Mouse (Mus musculus): Measurements from ENCODE around the gene Vmn1r209. TPM values are rescaled to one million over a fixed set of nuclear protein-coding genes. Genes with fewer than 3 reads are reported as not detected.
A peak's percentile ranks its signal among the peaks of the same experiment; 100 is the strongest.
"Not testable (repeated sequence)": the region's sequence is repeated elsewhere in the genome, so short reads cannot be mapped to it uniquely, and the experiment has no call there.

Gene Vmn1r209
- polyA plus RNA-seq, 1 experiment, result not detected

DNA sequence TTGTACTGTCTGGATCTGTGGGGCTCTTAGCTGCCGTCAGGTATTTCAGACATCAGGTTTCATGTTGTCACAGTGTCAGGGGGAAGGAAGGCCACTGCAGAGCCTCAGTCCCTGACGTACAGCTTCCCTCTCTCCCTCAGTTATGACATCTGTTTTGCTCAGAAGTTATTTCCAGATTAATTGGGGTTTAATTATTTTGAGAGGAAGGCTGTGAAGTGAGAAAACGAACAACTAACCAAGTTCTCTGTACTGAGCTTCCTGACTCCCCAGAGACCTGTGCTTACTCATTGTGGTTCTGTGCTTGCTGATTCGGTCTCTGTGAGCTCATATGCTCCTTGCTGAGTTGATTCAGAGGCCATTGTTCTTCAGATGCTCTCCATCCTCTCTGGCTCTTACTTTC is 21.8 kb upstream of the Vmn1r209 start, which contains the start of gene Vmn1r210:
TSS of gene Vmn1r210 (minus strand) at position 101 of the 400 bp plus-strand sequence.
- Histone ChIP-seq H3K4me2 (ENCODE audit: low read depth) (peak within 1 kb of the TSS; percentile 51), H3K4me3 (no peak within 1 kb of the TSS), H3K79me2 (ENCODE audit: control insufficient read depth, insufficient read depth) (no peaks in the 10 kb centered on the region), H3K36me3 (ENCODE audit: control insufficient read depth, insufficient read depth) (no peaks in the 10 kb centered on the region), H3ac (ENCODE audit: control insufficient read depth, insufficient read length) (no peak within 1 kb of the TSS), H3K27me3 (ENCODE audit: control insufficient read depth, insufficient read depth, insufficient read length) (no peaks in the 10 kb centered on the region)
- TF ChIP-seq SRF (IDR thresholded peaks at IDR 0.05; ENCODE audit: control insufficient read depth, insufficient read length, low read depth) (no peak), E2F4 (IDR thresholded peaks at IDR 0.05; ENCODE audit: insufficient read depth) (no peak), MAX (IDR thresholded peaks at IDR 0.05; ENCODE audit: low read depth) (no peak), TCF3 (IDR thresholded peaks at IDR 0.05; ENCODE audit: insufficient read length, low read depth) (no peak), MYOD1 (IDR thresholded peaks at IDR 0.05; ENCODE audit: control insufficient read depth in 1 of 3, insufficient read length in 2 of 3, low read depth in 2 of 3) (no peak), POLR2AphosphoS2 (IDR thresholded peaks at IDR 0.05; ENCODE audit: insufficient read length, low read depth) (no peak), MYOG (IDR thresholded peaks at IDR 0.05; ENCODE audit: control insufficient read depth in 1 of 3, insufficient read depth in 1 of 3, insufficient read length in 2 of 3, low read depth in 2 of 3) (no peak), CEBPB (IDR thresholded peaks at IDR 0.05; ENCODE audit: insufficient read depth, poor library complexity, severe bottlenecking) (no peak), POLR2A (IDR thresholded peaks at IDR 0.05; ENCODE audit: insufficient read length, low read depth) (no peak), REST (IDR thresholded peaks at IDR 0.05; ENCODE audit: insufficient read depth, insufficient read length) (no peak), TCF12 (IDR thresholded peaks at IDR 0.05; ENCODE audit: insufficient read depth, poor library complexity, severe bottlenecking) (no peak), USF1 (IDR thresholded peaks at IDR 0.05; ENCODE audit: low read depth) (no peak)

DNA sequence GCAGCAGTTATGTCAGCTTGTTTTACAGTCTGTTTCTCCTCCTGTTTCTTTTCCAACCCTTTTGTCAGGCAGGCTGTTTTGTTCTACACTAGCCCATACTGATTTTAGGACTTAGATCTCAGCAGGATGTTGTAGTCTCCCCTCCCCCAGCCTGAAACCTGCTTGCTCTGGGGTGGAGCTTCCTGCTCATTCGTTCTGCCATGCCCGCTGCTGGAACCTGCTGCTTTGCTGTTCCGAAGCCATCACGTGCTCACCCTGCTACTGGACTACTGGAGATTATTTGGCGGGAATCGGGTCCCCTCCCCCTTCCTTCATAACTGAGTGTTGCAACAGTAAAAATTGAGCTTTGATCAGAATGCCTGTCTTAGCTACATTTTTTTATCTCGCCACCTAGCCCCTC is 19.9 kb upstream of the Vmn1r209 start:
- H3K79me2 ChIP-seq (ENCODE audit: control insufficient read depth, insufficient read depth); H3K4me3 ChIP-seq; H3K27me3 ChIP-seq (ENCODE audit: control insufficient read depth, insufficient read depth, insufficient read length); H3ac ChIP-seq (ENCODE audit: control insufficient read depth, insufficient read length); H3K36me3 ChIP-seq (ENCODE audit: control insufficient read depth, insufficient read depth); H3K4me2 ChIP-seq (ENCODE audit: low read depth): not testable (repeated sequence)

DNA sequence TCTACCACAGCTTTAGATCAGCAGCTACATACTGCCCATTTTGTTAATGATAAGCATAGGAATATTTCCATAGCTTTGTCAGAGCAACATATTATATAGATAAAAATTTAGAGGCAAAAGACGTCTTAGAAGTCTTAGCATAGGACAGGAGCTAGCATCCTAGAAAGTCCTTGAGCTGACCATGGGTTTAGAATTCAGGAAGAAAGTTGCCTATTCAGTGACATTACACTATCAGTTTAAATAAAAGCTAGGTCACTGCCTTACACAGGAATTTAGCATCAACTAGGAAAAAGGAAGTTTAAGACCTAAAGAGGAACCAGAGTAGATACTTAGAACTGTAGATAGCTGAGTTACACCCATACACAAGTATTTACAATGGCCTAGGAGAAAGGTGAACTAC is 12.1 kb upstream of the Vmn1r209 start:
- H3K79me2 ChIP-seq (ENCODE audit: control insufficient read depth, insufficient read depth); H3K27me3 ChIP-seq (ENCODE audit: control insufficient read depth, insufficient read depth, insufficient read length); H3K36me3 ChIP-seq (ENCODE audit: control insufficient read depth, insufficient read depth); H3K4me3 ChIP-seq; H3ac ChIP-seq (ENCODE audit: control insufficient read depth, insufficient read length); H3K4me2 ChIP-seq (ENCODE audit: low read depth): not testable (repeated sequence)

DNA sequence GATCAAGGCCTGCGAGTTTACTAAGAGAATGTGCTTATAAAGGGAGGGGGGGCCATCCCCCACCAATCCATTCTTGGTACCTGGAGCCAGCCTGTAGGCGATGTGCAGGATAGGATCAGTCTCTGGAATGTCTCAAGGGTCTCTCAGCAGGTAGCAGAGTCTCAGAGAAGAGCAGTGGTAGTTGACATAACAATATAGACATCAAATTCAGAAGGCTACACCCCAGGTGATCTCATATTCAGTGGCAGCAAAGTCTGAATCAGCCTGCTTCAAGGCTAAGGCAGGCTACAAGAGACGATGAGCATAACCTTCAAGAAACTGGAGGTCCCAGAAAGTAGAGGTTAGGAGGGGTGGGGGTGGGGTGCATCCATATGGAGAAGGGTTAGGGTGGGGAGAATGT is 21.4 kb downstream of the Vmn1r209 start:
- H3K27me3 ChIP-seq (ENCODE audit: control insufficient read depth, insufficient read depth, insufficient read length); H3K79me2 ChIP-seq (ENCODE audit: control insufficient read depth, insufficient read depth); H3ac ChIP-seq (ENCODE audit: control insufficient read depth, insufficient read length); H3K36me3 ChIP-seq (ENCODE audit: control insufficient read depth, insufficient read depth); H3K4me2 ChIP-seq (ENCODE audit: low read depth); H3K4me3 ChIP-seq: not testable (repeated sequence)

DNA sequence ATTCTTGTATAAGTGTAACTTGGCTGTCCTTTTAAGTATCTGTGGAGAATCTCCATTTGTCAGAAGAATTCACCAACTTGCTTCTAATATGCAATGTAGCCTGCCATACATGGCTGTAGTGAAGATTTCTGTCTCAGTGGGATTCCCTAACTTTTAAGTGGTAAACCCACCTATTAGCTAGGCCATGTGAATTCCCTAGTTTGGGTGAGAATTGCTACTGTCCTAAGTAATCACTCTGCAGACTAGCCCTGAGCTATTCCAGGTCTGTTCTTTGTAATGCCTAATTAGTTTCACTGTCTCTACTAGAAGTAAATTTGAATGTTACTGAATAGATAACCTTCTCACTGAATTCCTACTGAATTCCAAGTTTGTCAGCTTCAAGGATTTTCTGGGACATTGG is 25.3 kb downstream of the Vmn1r209 start:
- H3K27me3 ChIP-seq (ENCODE audit: control insufficient read depth, insufficient read depth, insufficient read length); H3K4me3 ChIP-seq; H3K36me3 ChIP-seq (ENCODE audit: control insufficient read depth, insufficient read depth); H3K79me2 ChIP-seq (ENCODE audit: control insufficient read depth, insufficient read depth); H3ac ChIP-seq (ENCODE audit: control insufficient read depth, insufficient read length); H3K4me2 ChIP-seq (ENCODE audit: low read depth): not testable (repeated sequence)

DNA sequence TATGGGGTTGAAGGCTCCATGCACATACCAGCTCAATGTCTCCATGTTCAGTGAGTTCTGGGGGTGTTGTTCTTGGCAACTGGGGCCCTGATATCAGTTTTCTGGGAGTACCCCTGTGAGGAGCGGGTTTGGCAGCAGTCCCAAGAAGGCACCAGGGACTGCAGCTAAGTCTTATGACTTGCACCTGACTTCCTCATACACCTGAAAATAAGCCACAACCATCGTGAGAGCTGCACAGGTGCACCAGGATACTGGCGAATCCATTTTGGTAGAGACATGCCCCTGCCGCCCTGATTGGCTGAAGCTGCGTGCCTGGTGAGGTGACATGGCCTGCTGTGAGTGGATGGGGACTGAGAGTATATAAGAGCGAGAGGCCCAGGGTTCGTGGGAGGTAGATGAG is 32.2 kb downstream of the Vmn1r209 start, which contains the start of gene Vmn1r208:
TSS of gene Vmn1r208 (minus strand) at position 101 of the 400 bp plus-strand sequence.
- H3K4me2 ChIP-seq (ENCODE audit: low read depth); H3K27me3 ChIP-seq (ENCODE audit: control insufficient read depth, insufficient read depth, insufficient read length); H3K79me2 ChIP-seq (ENCODE audit: control insufficient read depth, insufficient read depth); H3K4me3 ChIP-seq; H3ac ChIP-seq (ENCODE audit: control insufficient read depth, insufficient read length); H3K36me3 ChIP-seq (ENCODE audit: control insufficient read depth, insufficient read depth): not testable (repeated sequence)

DNA sequence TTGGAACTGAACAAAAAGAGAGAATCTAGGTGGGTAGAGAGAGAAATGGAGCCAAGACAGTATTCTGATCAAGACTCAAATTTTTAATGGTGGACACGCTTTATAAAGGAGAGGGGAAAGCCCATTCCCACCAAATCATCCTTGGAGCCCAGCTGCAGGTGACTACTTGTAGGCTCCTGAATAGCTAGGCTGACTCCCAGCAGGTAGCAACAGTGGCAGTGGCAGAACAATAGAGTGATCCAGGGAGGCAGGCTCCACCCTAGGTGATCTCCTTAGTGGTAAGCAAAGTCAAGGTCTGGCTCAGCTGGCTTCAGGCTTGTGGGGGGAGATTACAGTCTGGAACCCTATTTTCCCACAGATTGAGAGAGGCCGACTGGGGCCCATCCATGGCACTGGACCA is 37.9 kb downstream of the Vmn1r209 start:
- not testable (repeated sequence) for H3K36me3 ChIP-seq (ENCODE audit: control insufficient read depth, insufficient read depth)

More for the DNA sequence above, 37.9 kb downstream of the Vmn1r209 start:
- H3K79me2 ChIP-seq (ENCODE audit: control insufficient read depth, insufficient read depth); H3K4me2 ChIP-seq (ENCODE audit: low read depth); H3K27me3 ChIP-seq (ENCODE audit: control insufficient read depth, insufficient read depth, insufficient read length); H3K4me3 ChIP-seq; H3ac ChIP-seq (ENCODE audit: control insufficient read depth, insufficient read length): not testable (repeated sequence)

Other genes with a start within 250 kb of the Vmn1r209 start
- gene Vmn1r205, start 216.7 kb downstream of the Vmn1r209 start, polyA plus RNA-seq (2012; fragmentation: generic; extraction: Trizol), result not detected
- not detected for gene Vmn1r206, start 185.4 kb downstream of the Vmn1r209 start, polyA plus RNA-seq (2012; fragmentation: generic; extraction: Trizol)
- gene Vmn1r207-ps, start 80.1 kb downstream of the Vmn1r209 start, polyA plus RNA-seq (2012; fragmentation: generic; extraction: Trizol), result not detected
- gene Vmn1r208, start 32.3 kb downstream of the Vmn1r209 start, polyA plus RNA-seq (2012; fragmentation: generic; extraction: Trizol), result not detected
- not detected for gene Vmn1r210, start 21.7 kb upstream of the Vmn1r209 start, polyA plus RNA-seq (2012; fragmentation: generic; extraction: Trizol)
- not detected for gene Vmn1r211, start 47.9 kb upstream of the Vmn1r209 start, polyA plus RNA-seq (2012; fragmentation: generic; extraction: Trizol)
- not detected for gene Vmn1r212, start 74.5 kb upstream of the Vmn1r209 start, polyA plus RNA-seq (2012; fragmentation: generic; extraction: Trizol)
- gene Vmn1r213, start 198.0 kb upstream of the Vmn1r209 start, polyA plus RNA-seq (2012; fragmentation: generic; extraction: Trizol), result not detected
- gene Vmn1r214, start 220.7 kb upstream of the Vmn1r209 start, polyA plus RNA-seq (2012; fragmentation: generic; extraction: Trizol), result not detected